In genomic region chr1:184864381-184864801, GRCm38 (mm10) we compare ENCODE assay signal across 11 mouse cellular contexts. TPM values are rescaled to one million over a fixed set of nuclear protein-coding genes. Genes with fewer than 3 reads are reported as not detected.
DNase-seq lines count a peak whose midpoint lies in the region; ATAC-seq and TF ChIP-seq lines count a peak whose summit lies in the region.
"Had no signal": no experiment of that assay in that cellular context is flagged by ENCODE, and none has a peak within 500 bp of the region (broad histone marks: within the 10 kb centered on the region; RNA-seq: fewer than 3 reads in every experiment).

No protein-coding gene starts in this region.

- TF ChIP-seq CTCF in hindbrain, postnatal 0 days (IDR thresholded peaks at IDR 0.05; ENCODE audit: low read depth), result no peak

- H3K4me2 ChIP-seq in hindbrain, postnatal 0 days (ENCODE audit: low read depth, low read length), result no peak overlapping the region
- H3K4me2 ChIP-seq: midbrain, embryonic 15.5 days had no signal

- H3K36me3 ChIP-seq in hindbrain, embryonic 10.5 days, result no peaks in the 10 kb centered on the region
- no peaks in the 10 kb centered on the region for H3K36me3 ChIP-seq in hindbrain, postnatal 0 days (ENCODE audit: insufficient read depth, low read length)
- H3K36me3 ChIP-seq: midbrain, embryonic 15.5 days had no signal

- no peak overlapping the region for H3K4me3 ChIP-seq in hindbrain, embryonic 10.5 days
- H3K4me3 ChIP-seq in hindbrain, postnatal 0 days (ENCODE audit: low read length), result no peak overlapping the region
- H3K4me3 ChIP-seq: erythroblast, embryonic 14.5 days; midbrain, embryonic 15.5 days had no signal

- no peaks in the 10 kb centered on the region for H3K9me3 ChIP-seq in hindbrain, embryonic 10.5 days
- no peaks in the 10 kb centered on the region for H3K9me3 ChIP-seq in hindbrain, postnatal 0 days (ENCODE audit: low read length)
- H3K9me3 ChIP-seq: midbrain, embryonic 15.5 days had no signal

- no peak for DNase-seq in hindbrain, embryonic 10.5 days (ENCODE audit: low spot score)
- DNase-seq in hindbrain, postnatal 0 days (ENCODE audit: low spot score), result no peak
- peak; percentile 53 to 80 for DNase-seq in heart, adult 18-20 months
- peak; percentile 46 for DNase-seq in kidney, adult 18-20 months
- peak; percentile 74 for DNase-seq in lung, postnatal 10 days
- no peak for DNase-seq in urinary bladder, postnatal 4 days (ENCODE audit: low spot score in 2 of 2)
- no peak for DNase-seq in thymus, postnatal 4 days

- H3K27me3 ChIP-seq in hindbrain, embryonic 10.5 days (ENCODE audit: insufficient read depth, poor library complexity, severe bottlenecking), result no peaks in the 10 kb centered on the region
- H3K27me3 ChIP-seq in hindbrain, postnatal 0 days (ENCODE audit: insufficient read depth, low read length), result no peaks in the 10 kb centered on the region
- H3K27me3 ChIP-seq: midbrain, embryonic 15.5 days had no signal

- peak overlapping the region; percentile 78 for H3K27ac ChIP-seq in hindbrain, embryonic 10.5 days
- H3K27ac ChIP-seq in hindbrain, postnatal 0 days, result no peak overlapping the region
- H3K27ac ChIP-seq: midbrain, embryonic 15.5 days had no signal

- H3K9ac ChIP-seq in hindbrain, postnatal 0 days (replicated peaks; ENCODE audit: low read length), result no peak overlapping the region
- H3K9ac ChIP-seq: midbrain, embryonic 15.5 days had no signal

- ATAC-seq in hindbrain, postnatal 0 days, result no peak
- no peak for ATAC-seq in cerebellum, adult (ENCODE audit: insufficient number of reproducible peaks, low FRiP score, low TSS enrichment)
- ATAC-seq: midbrain, embryonic 15.5 days had no signal

- peaks cover 29% of the 10 kb centered on the region for H3K4me1 ChIP-seq in hindbrain, embryonic 10.5 days (replicated peaks)
- no peaks in the 10 kb centered on the region for H3K4me1 ChIP-seq in hindbrain, postnatal 0 days (ENCODE audit: insufficient read depth, low read length)
- H3K4me1 ChIP-seq: midbrain, embryonic 15.5 days had no signal

- 14% methylated on average over 7 of the region's 7 CpGs for WGBS in hindbrain, embryonic 10.5 days
- 18% methylated on average over 7 of the region's 7 CpGs for WGBS in hindbrain, postnatal 0 days

RNA-seq across cellular contexts. Expression of gene Marc2, which starts 18.1 kb away (rescaled TPM):
- polyA plus RNA-seq in hindbrain, embryonic 10.5 days (2016; fragmentation: Nextera tagmentation; extraction: Ambion mirVana), result 85.9 and 87.8 TPM in 2 replicates
- total RNA-seq in hindbrain, postnatal 0 days (2014; rRNA removed), result 56.6 and 62.1 TPM in 2 replicates
- 151 TPM in 2 replicates for polyA plus RNA-seq in hindbrain, postnatal 0 days (2015; fragmentation: Nextera tagmentation; extraction: Ambion mirVana)
- total RNA-seq in heart, adult 18-20 months (2021), result 100 to 1,000 TPM; 137 to 145 TPM

RNA-seq across cellular contexts. Expression of gene C130074G19Rik, which starts 18.6 kb away (rescaled TPM):
- 0.64 and 0.72 TPM in 2 replicates for polyA plus RNA-seq in hindbrain, embryonic 10.5 days (2016; fragmentation: Nextera tagmentation; extraction: Ambion mirVana)
- total RNA-seq in hindbrain, postnatal 0 days (2014; rRNA removed), result 4.2 and 6.6 TPM in 2 replicates
- 1.1 TPM in 2 replicates for polyA plus RNA-seq in hindbrain, postnatal 0 days (2015; fragmentation: Nextera tagmentation; extraction: Ambion mirVana)
- 10 to 100 TPM; 13.9 to 15.4 TPM for total RNA-seq in heart, adult 18-20 months (2021)

RNA-seq across cellular contexts. Expression of gene Marc1, which starts 53.3 kb away (rescaled TPM):
- polyA plus RNA-seq in hindbrain, embryonic 10.5 days (2016; fragmentation: Nextera tagmentation; extraction: Ambion mirVana), result 0.12 TPM in 1 of 2 replicates, not detected in the other
- total RNA-seq in hindbrain, postnatal 0 days (2014; rRNA removed), result 0.21 TPM in 1 of 2 replicates, not detected in the other
- polyA plus RNA-seq in hindbrain, postnatal 0 days (2015; fragmentation: Nextera tagmentation; extraction: Ambion mirVana), result 0.25 and 0.33 TPM in 2 replicates
- total RNA-seq in heart, adult 18-20 months (2021), result under 1 TPM in 1 of 2 experiments, not detected in 1; 0.21 TPM
- total RNA-seq: left cerebral cortex, postnatal 10 days had no signal
- polyA plus RNA-seq: erythroblast, embryonic 14.5 days; midbrain, embryonic 15.5 days had no signal

Comparison
In these comparisons a context has a peak if more than half of its experiments do, and no peak if none do; other contexts are left out.
1. DNase-seq: peak in heart, adult 18-20 months (2 of 2), kidney, adult 18-20 months (single experiment) and lung, postnatal 10 days (single experiment); none in hindbrain, embryonic 10.5 days (single experiment), hindbrain, postnatal 0 days (single experiment), urinary bladder, postnatal 4 days (0 of 2) and thymus, postnatal 4 days (single experiment).